Mouse (Mus musculus) kidney, adult 2 months (tissue): Measurements from ENCODE around the gene Rdh16.

Experiments
- CTCF ChIP-seq: fragments of 200-500 bp; conservative IDR thresholded peaks from 2 replicates; pipeline ENCODE4 v1.5.1; 2011; ENCODE audit warnings: low read depth, mild to moderate bottlenecking, control low read depth, low read length, moderate library complexity, mixed read lengths; ENCODE audit not compliant: insufficient read depth, insufficient read length
- POLR2A ChIP-seq: fragments of 200-500 bp; IDR thresholded peaks from one replicate; pipeline ENCODE4 v1.6.1; 2011; ENCODE audit warnings: low read depth, low read length, control low read depth

GRCm38 (mm10) chr10:127804416-127804815 lies 3.5 kb downstream of the Rdh16 start:
- no peak for TF ChIP-seq CTCF
- no peak for TF ChIP-seq POLR2A
